Mouse (Mus musculus): ENCODE measurements at regions not wholly inside any gene's neighbourhood (a gene's known extent, or its start where the extent isn't known, plus 50 kb on each side); places are given as distances from the start of the nearest gene placed in this dataset.

DNA sequence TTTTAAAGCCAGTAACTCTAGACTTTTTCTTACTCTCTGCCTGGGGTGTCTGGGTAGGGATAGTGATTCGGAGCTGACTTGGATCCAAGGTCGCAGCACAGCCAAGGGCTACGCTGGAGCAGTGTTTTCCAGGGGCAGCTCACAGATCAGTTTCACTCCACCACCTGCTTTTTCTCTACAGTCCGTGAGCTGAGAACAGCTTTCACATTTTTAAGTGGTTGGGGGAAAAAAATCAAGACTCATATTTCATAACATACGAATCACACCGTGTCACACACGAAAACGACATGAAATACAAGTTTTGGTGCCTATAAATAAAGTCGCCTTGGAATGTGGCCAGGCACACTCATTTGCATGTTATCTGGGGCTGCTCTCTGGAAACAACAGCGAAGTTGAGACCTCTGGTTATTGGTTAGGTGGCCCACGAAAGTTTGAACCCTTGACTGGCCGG is 373.5 kb upstream of the Jarid2 start:
- no peaks in the 10 kb centered on the region for H3K4me1 ChIP-seq (ENCODE audit: control insufficient read depth)
- H3K9me3 ChIP-seq (ENCODE audit: control insufficient read depth, low read length), result no peaks in the 10 kb centered on the region
- no peak overlapping the region for H3K4me3 ChIP-seq (replicated peaks)
- no peak for TF ChIP-seq GATA1 (IDR thresholded peaks at IDR 0.05; ENCODE audit: low read length)
- no peak for TF ChIP-seq TAL1 (IDR thresholded peaks at IDR 0.05; ENCODE audit: low read length)
- no peaks in the 10 kb centered on the region for H3K36me3 ChIP-seq (ENCODE audit: control insufficient read depth)
- H3K27me3 ChIP-seq (ENCODE audit: control insufficient read depth), result no peaks in the 10 kb centered on the region

DNA sequence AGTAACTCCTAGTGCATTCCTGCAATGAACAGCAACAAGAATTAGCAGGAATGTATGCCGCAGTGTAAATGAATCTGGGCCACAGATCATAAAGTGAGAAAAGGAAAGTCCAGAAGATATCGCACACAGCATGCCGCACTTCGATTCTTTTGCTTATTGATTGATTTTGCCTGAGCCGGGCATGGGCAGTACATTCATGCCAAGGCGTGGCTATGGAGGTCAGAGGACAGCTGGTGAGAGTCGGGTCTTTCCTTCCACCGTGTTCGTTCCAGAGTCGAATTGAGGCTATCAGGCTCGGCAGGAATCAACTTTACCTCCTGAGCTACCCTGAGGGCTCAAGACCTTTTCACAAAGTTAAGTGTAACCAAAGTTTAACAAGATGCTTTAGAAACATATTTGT is 372.3 kb upstream of the Jarid2 start:
- H3K4me1 ChIP-seq (ENCODE audit: control insufficient read depth), result no peaks in the 10 kb centered on the region
- TF ChIP-seq TAL1 (IDR thresholded peaks at IDR 0.05; ENCODE audit: low read length) (no peak), GATA1 (IDR thresholded peaks at IDR 0.05; ENCODE audit: low read length) (no peak)
- no peaks in the 10 kb centered on the region for H3K27me3 ChIP-seq (ENCODE audit: control insufficient read depth)
- no peaks in the 10 kb centered on the region for H3K36me3 ChIP-seq (ENCODE audit: control insufficient read depth)
- H3K9me3 ChIP-seq (ENCODE audit: control insufficient read depth, low read length), result no peaks in the 10 kb centered on the region
- no peak overlapping the region for H3K4me3 ChIP-seq (replicated peaks)

DNA sequence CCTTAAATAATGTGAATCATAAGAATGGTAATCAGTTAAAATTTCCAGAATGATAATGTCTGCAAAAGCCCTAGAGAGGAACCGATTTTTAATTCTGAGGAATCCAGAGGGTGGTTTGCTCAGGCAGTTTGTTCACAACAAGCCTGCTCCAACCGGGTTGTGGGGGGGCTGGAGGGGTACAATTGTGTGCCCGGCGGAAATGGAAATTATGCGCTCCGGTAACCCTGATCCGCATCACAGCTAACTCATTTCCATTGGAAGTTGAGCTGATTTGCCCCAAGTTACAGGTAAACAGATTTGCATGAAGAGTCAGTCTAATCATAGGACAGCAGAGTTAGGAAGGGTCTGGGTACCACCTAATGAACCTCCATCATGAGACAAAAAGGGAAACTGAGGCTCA is 369.9 kb upstream of the Jarid2 start:
- TF ChIP-seq TAL1 (IDR thresholded peaks at IDR 0.05; ENCODE audit: low read length) (no peak), GATA1 (IDR thresholded peaks at IDR 0.05; ENCODE audit: low read length) (no peak)
- H3K36me3 ChIP-seq (ENCODE audit: control insufficient read depth), result no peaks in the 10 kb centered on the region
- no peak overlapping the region for H3K4me3 ChIP-seq (replicated peaks)
- H3K9me3 ChIP-seq (ENCODE audit: control insufficient read depth, low read length), result no peaks in the 10 kb centered on the region
- H3K27me3 ChIP-seq (ENCODE audit: control insufficient read depth), result no peaks in the 10 kb centered on the region
- H3K4me1 ChIP-seq (ENCODE audit: control insufficient read depth), result no peaks in the 10 kb centered on the region

DNA sequence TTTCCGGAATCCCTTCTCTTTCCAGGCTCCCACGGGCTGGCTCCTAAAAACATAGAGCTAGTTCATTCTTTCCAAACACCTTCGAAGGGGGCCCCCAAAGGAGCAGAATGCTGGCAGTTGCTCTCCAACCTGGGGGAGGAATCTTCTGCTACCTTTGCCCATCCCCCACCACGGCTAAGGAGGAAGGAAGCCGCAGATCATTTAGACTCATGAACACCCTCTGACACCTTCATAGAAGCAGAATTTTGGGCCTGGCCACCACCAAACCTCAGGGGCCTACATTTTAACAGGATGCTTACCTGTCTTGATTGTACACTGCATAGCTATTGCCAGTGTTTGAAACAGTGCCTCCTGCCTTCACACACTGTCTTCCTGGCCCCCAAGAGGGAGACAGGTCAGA is 369.3 kb upstream of the Jarid2 start:
- Histone ChIP-seq H3K36me3 (ENCODE audit: control insufficient read depth) (no peaks in the 10 kb centered on the region), H3K27me3 (ENCODE audit: control insufficient read depth) (no peaks in the 10 kb centered on the region), H3K4me1 (ENCODE audit: control insufficient read depth) (no peaks in the 10 kb centered on the region), H3K9me3 (ENCODE audit: control insufficient read depth, low read length) (no peaks in the 10 kb centered on the region), H3K4me3 (replicated peaks) (no peak overlapping the region)
- no peak for TF ChIP-seq TAL1 (IDR thresholded peaks at IDR 0.05; ENCODE audit: low read length)
- no peak for TF ChIP-seq GATA1 (IDR thresholded peaks at IDR 0.05; ENCODE audit: low read length)

DNA sequence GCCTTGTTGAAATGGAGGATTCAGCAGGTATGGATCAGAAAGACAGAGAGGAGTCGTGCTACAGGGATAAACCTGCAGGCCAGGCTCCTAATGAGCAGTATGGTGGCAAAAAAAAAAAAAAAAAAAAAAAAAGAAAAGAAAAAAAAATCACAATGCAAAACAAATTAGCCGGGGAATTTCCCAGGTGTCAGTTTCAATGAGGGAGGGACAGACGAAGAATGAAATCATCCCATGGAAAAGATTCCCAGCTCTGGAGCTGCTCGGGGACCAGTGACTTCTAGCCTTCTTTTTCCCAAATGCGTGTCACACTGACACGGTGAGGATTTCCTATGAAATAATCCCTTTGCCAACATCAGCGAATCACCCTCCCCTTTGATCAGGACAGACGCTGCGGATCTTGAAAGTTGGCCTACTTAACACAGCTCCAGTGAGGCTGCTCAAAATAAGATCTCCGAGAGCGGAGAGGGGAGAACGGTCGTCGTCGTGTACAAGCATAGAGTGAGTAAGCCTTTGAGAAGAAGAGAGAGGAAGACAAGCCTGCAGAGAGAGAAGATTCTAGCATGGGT is 368.5 kb upstream of the Jarid2 start:
- H3K4me1 ChIP-seq (ENCODE audit: control insufficient read depth), result no peaks in the 10 kb centered on the region
- TF ChIP-seq GATA1 (IDR thresholded peaks at IDR 0.05; ENCODE audit: low read length) (no peak), TAL1 (IDR thresholded peaks at IDR 0.05; ENCODE audit: low read length) (no peak)
- H3K4me3 ChIP-seq (replicated peaks), result no peak overlapping the region
- H3K36me3 ChIP-seq (ENCODE audit: control insufficient read depth), result no peaks in the 10 kb centered on the region
- no peaks in the 10 kb centered on the region for H3K27me3 ChIP-seq (ENCODE audit: control insufficient read depth)
- no peaks in the 10 kb centered on the region for H3K9me3 ChIP-seq (ENCODE audit: control insufficient read depth, low read length)

DNA sequence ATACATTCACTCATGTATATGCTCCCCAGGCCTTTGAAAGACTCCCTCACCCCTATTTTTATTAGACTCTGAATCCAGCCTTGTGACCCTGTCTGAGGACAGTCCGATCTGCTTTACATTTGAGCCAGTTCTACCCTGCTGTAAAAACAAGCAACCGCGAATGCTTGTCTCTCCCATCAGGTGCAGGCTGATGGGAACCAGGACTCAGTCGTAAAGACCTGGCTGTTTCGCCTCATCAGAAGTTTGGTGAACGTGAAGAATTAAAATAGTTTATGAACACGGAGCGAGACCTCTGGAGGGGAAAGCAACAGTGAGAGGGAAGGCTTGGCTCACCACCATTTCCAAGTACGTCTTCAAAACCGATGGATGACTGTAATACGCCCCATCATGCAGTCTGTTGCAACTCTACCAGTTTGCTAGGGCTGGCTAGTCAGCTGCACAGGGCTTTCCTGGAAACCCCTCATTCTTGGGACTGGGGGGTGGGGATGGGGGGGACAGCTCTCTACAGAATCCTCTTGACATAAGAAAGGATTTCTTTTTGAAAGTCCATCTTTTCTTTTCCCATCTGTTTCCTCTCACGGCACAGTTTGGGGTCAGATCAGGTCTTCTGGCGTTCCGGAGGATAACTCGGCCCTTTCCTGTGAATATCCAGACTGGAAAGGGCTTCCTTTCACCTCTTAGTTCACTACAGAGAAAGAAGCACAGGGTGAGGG is 366.8 kb upstream of the Jarid2 start:
- Histone ChIP-seq H3K27me3 (ENCODE audit: control insufficient read depth) (no peaks in the 10 kb centered on the region), H3K4me3 (replicated peaks) (no peak overlapping the region), H3K4me1 (ENCODE audit: control insufficient read depth) (no peaks in the 10 kb centered on the region), H3K36me3 (ENCODE audit: control insufficient read depth) (no peaks in the 10 kb centered on the region), H3K9me3 (ENCODE audit: control insufficient read depth, low read length) (no peaks in the 10 kb centered on the region)
- TF ChIP-seq TAL1 (IDR thresholded peaks at IDR 0.05; ENCODE audit: low read length) (no peak), GATA1 (IDR thresholded peaks at IDR 0.05; ENCODE audit: low read length) (no peak)

DNA sequence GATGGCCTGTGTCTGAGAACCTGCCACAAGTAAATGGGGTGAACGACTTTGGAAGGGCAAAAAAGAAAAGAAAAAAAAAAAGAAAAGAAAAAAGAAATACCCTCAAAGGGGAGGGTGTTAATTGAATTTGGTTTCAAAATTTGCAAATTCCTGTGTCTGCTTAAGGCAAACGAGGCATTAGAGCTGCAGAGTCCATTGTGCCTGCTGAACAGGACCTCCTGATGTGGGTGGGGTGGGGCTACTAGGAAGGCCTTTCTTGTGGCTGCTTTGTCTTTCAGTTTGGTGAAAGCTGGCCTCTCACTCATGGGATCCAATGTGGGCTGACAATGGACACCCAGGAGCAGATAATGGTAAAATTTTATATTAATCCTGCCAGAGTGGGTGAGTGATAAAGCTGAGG is 366.3 kb upstream of the Jarid2 start:
- H3K36me3 ChIP-seq (ENCODE audit: control insufficient read depth), result no peaks in the 10 kb centered on the region
- no peaks in the 10 kb centered on the region for H3K9me3 ChIP-seq (ENCODE audit: control insufficient read depth, low read length)
- H3K4me3 ChIP-seq (replicated peaks), result no peak overlapping the region
- no peak for TF ChIP-seq GATA1 (IDR thresholded peaks at IDR 0.05; ENCODE audit: low read length)
- TF ChIP-seq TAL1 (IDR thresholded peaks at IDR 0.05; ENCODE audit: low read length), result no peak
- H3K27me3 ChIP-seq (ENCODE audit: control insufficient read depth), result no peaks in the 10 kb centered on the region
- H3K4me1 ChIP-seq (ENCODE audit: control insufficient read depth), result no peaks in the 10 kb centered on the region

DNA sequence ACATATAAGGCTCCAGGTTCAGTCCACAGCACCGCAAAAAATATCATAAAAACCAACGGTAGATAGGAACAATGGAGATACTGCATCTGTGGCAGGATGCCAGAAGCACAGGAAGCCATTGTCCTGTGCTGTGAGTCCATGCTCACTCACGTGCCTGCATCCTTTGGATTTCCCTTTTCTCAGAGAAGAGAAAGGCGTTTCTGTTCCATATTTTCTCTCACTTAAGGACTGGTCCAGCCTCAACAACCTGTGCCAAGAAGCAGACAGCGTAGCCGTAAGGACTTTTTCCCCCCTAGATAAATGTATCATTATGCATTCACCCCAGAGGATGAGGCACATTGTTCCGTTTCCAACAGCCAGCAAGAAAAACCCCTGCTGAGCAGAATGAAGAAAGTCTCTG is 360.0 kb upstream of the Jarid2 start:
- TF ChIP-seq GATA1 (IDR thresholded peaks at IDR 0.05; ENCODE audit: low read length) (no peak), TAL1 (IDR thresholded peaks at IDR 0.05; ENCODE audit: low read length) (no peak)
- Histone ChIP-seq H3K4me1 (ENCODE audit: control insufficient read depth) (no peaks in the 10 kb centered on the region), H3K4me3 (replicated peaks) (no peak overlapping the region), H3K27me3 (ENCODE audit: control insufficient read depth) (no peaks in the 10 kb centered on the region), H3K36me3 (ENCODE audit: control insufficient read depth) (no peaks in the 10 kb centered on the region), H3K9me3 (ENCODE audit: control insufficient read depth, low read length) (no peaks in the 10 kb centered on the region)

DNA sequence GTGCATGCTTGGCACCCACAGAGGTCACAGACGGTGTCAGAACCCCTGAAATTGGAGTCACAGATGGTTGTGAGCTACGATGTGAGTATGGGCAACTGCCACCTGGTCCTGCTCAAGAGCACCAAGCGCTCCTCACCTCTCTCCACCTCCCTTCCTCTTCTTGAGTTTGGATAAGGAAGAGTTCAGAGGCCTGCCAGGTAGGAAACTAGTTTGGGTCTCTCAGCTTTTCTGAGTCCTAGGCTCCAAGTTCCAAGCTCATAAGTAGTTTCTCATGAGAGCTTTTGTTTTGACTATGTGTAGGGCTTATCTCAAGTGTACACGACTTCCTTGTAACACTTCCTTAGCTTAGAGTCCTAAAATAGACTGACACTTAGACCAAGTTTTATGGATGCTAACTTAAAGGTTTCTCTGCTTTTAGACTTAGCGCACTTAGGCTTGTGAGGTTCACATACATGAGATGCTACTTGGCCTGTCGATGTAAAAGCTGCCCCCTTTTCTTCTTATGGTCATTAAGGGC is 356.9 kb upstream of the Jarid2 start:
- Histone ChIP-seq H3K27me3 (ENCODE audit: control insufficient read depth) (no peaks in the 10 kb centered on the region), H3K36me3 (ENCODE audit: control insufficient read depth) (no peaks in the 10 kb centered on the region), H3K4me1 (ENCODE audit: control insufficient read depth) (no peaks in the 10 kb centered on the region), H3K4me3 (replicated peaks) (no peak overlapping the region), H3K9me3 (ENCODE audit: control insufficient read depth, low read length) (no peaks in the 10 kb centered on the region)
- no peak for TF ChIP-seq TAL1 (IDR thresholded peaks at IDR 0.05; ENCODE audit: low read length)

Data from erythroblast, embryonic 14.5 days (primary cell).